Comparison of ENCODE assay signal across 31 mouse cellular contexts in the genomic region with DNA sequence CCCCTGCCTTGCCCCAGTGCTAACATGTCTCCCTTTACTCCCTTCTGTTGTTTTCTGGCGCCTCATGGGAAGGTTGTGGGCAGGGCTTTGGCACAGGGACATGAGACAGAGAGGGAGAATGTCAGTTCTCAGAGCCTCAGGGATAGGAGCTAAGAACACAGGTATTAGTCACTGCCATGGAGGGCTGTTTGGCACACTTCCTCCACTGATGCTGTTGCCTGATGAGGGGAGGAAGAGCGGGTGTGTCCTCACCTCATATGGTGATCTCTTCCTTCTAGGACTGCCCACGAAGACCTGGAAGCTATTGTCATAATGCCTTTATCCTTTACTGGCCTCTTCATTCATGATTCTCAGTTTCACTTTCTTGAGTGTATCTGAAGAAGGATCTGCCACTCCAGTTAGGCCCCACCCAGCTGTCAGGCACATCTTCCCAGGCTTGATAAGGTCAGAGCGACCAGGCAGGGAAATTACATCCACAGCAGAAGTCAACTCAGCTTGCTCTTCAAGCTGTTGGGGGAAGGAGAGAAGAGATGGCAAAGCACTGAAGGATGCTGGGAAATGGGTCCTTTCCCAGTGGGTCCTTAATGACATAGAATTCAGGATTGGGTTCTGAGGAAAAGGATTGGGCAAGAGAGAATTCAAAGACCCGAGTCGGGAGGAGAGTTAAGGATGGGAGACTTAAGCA. TPM values are rescaled to one million over a fixed set of nuclear protein-coding genes. Genes with fewer than 3 reads are reported as not detected.
"Had no signal": no experiment of that assay in that cellular context is flagged by ENCODE, and none has a peak within 500 bp of the region (broad histone marks: within the 10 kb centered on the region; RNA-seq: fewer than 3 reads in every experiment).

A gene (plus strand): TSS at position 635 of the 685 bp plus-strand sequence.

- DNase-seq: kidney, adult 18-20 months; kidney, adult 9 months; kidney, postnatal 14 days; kidney, postnatal 4 days; layer of hippocampus, adult 9-11 months; liver, postnatal 0 days; lung, embryonic 14.5 days; thymus, adult 18-20 months; thymus, postnatal 4 days had no signal

- ATAC-seq: liver, postnatal 0 days; lung, postnatal 0 days; midbrain, embryonic 13.5 days; midbrain, embryonic 16.5 days had no signal

- H3K36me3 ChIP-seq: limb, embryonic 12.5 days; limb, embryonic 15.5 days; midbrain, embryonic 10.5 days; midbrain, embryonic 13.5 days; neural tube, embryonic 13.5 days had no signal

- H3K9me3 ChIP-seq: limb, embryonic 12.5 days; limb, embryonic 15.5 days; midbrain, embryonic 10.5 days; midbrain, embryonic 13.5 days; neural tube, embryonic 13.5 days had no signal

- H3K27ac ChIP-seq: left cerebral cortex, adult 2 months; limb, embryonic 12.5 days; limb, embryonic 15.5 days; liver, embryonic 14.5 days; macrophage; midbrain, embryonic 10.5 days; midbrain, embryonic 13.5 days; neural tube, embryonic 13.5 days had no signal

- H3K4me3 ChIP-seq: left cerebral cortex, adult 2 months; limb, embryonic 12.5 days; limb, embryonic 15.5 days; midbrain, embryonic 10.5 days; midbrain, embryonic 13.5 days; myocyte; neural tube, embryonic 13.5 days had no signal

- H3K4me1 ChIP-seq: limb, embryonic 12.5 days; limb, embryonic 15.5 days; midbrain, embryonic 10.5 days; midbrain, embryonic 13.5 days; neural tube, embryonic 13.5 days had no signal

- H3K27me3 ChIP-seq: limb, embryonic 12.5 days; limb, embryonic 15.5 days; midbrain, embryonic 13.5 days; neural tube, embryonic 13.5 days had no signal

RNA-seq across cellular contexts. Expression of the gene that starts here (rescaled TPM):
- total RNA-seq: layer of hippocampus, adult 18-20 months; layer of hippocampus, postnatal 25 days; left cerebral cortex, adult 2 months; left cerebral cortex, postnatal 10 days; left cerebral cortex, postnatal 36 days; monocyte, adult 5-6 weeks; neutrophil, adult 5-6 weeks had no signal
- polyA plus RNA-seq: kidney, embryonic 16.5 days; limb, embryonic 12.5 days; liver, embryonic 11.5 days; liver, embryonic 14.5 days; liver, postnatal 0 days; lung, embryonic 14.5 days; lung, postnatal 0 days; macrophage; midbrain, embryonic 10.5 days; midbrain, embryonic 13.5 days; midbrain, embryonic 16.5 days; neural tube, embryonic 13.5 days; spleen, adult 2 months; stomach, embryonic 16.5 days; testis, adult 2 months had no signal
